Mouse (Mus musculus) fat pad, adult 2 months (tissue): ENCODE data around the gene 3110040N11Rik.
"Not testable (repeated sequence)": the region's sequence is repeated elsewhere in the genome, so short reads cannot be mapped to it uniquely, and the experiment has no call there.

Experiments used
- DNase-seq: peaks from one replicate; pipeline ENCODE4 v3.0.0-alpha.2; 2011; ENCODE audit warnings: low read depth, low spot score; ENCODE audit errors: extremely low read depth

Gene 3110040N11Rik

GRCm38 (mm10) chr7:81789095-81789757 lies at the start of gene 3110040N11Rik:
Gene 3110040N11Rik (minus strand): TSS chr7:81789478.
- peak; percentile 28 for DNase-seq

GRCm38 (mm10) chr7:81837771-81838170 lies 48.5 kb upstream of the 3110040N11Rik start:
- DNase-seq: not testable (repeated sequence)

GRCm38 (mm10) chr7:81835430-81835829 lies 46.2 kb upstream of the 3110040N11Rik start:
- no peak for DNase-seq

GRCm38 (mm10) chr7:81834847-81835246 lies 45.6 kb upstream of the 3110040N11Rik start:
- no peak for DNase-seq

- DNase-seq: no peak
Measured at GRCm38 (mm10) chr7:81829379-81829894, 40.2 kb upstream of the 3110040N11Rik start, which contains the start of gene Btbd1. Gene Btbd1 (minus strand): TSS chr7:81829431.

- no peak for DNase-seq
Measured at GRCm38 (mm10) chr7:81828681-81829378, 39.6 kb upstream of the 3110040N11Rik start.

- DNase-seq: no peak
Measured at GRCm38 (mm10) chr7:81827806-81828667, 38.8 kb upstream of the 3110040N11Rik start.

- DNase-seq: no peak
Measured at GRCm38 (mm10) chr7:81825381-81825780, 36.1 kb upstream of the 3110040N11Rik start.

- DNase-seq: peak; percentile 26
Measured at GRCm38 (mm10) chr7:81824906-81825305, 35.6 kb upstream of the 3110040N11Rik start.

- no peak for DNase-seq
Measured at GRCm38 (mm10) chr7:81806067-81806466, 16.8 kb upstream of the 3110040N11Rik start.

- no peak for DNase-seq
Measured at GRCm38 (mm10) chr7:81788536-81788935, 742 bp downstream of the 3110040N11Rik start.

GRCm38 (mm10) chr7:81777667-81778218 lies 11.5 kb downstream of the 3110040N11Rik start:
- no peak for DNase-seq

- no peak for DNase-seq
Measured at GRCm38 (mm10) chr7:81775325-81775724, 14.0 kb downstream of the 3110040N11Rik start.

GRCm38 (mm10) chr7:81772786-81773539 lies 16.3 kb downstream of the 3110040N11Rik start:
- no peak for DNase-seq

GRCm38 (mm10) chr7:81763110-81763845 lies 26.0 kb downstream of the 3110040N11Rik start:
- DNase-seq: no peak

- peak; percentile 34 for DNase-seq
Measured at GRCm38 (mm10) chr7:81762180-81763109, 26.8 kb downstream of the 3110040N11Rik start, which contains the start of gene Ramac. Gene Ramac (plus strand): TSS chr7:81762925.

GRCm38 (mm10) chr7:81747956-81748355 lies 41.3 kb downstream of the 3110040N11Rik start:
- DNase-seq: no peak

GRCm38 (mm10) chr7:81744145-81744544 lies 45.1 kb downstream of the 3110040N11Rik start:
- DNase-seq: no peak
